ENCODE assay signal across 27 mouse cellular contexts in genomic region chr16:57155899-57156298, GRCm38 (mm10). TPM values are rescaled to one million over a fixed set of nuclear protein-coding genes. Genes with fewer than 3 reads are reported as not detected.
A peak's percentile ranks its signal among the peaks of the same experiment; 100 is the strongest.
DNase-seq lines count a peak whose midpoint lies in the region; ATAC-seq and TF ChIP-seq lines count a peak whose summit lies in the region.
"Had no signal": no experiment of that assay in that cellular context is flagged by ENCODE, and none has a peak within 500 bp of the region (broad histone marks: within the 10 kb centered on the region; RNA-seq: fewer than 3 reads in every experiment).

No protein-coding gene starts in this region.

- no peak overlapping the region for H3K4me3 ChIP-seq in liver, adult 2 months (ENCODE audit: insufficient read depth, low read depth, low read length)
- no peak overlapping the region for H3K4me3 ChIP-seq in liver, embryonic 16.5 days (ENCODE audit: low read depth, low read length)
- H3K4me3 ChIP-seq: embryonic facial prominence, embryonic 12.5 days; heart, embryonic 13.5 days; hindbrain, embryonic 12.5 days; limb, embryonic 10.5 days; midbrain, embryonic 13.5 days; neural tube, embryonic 12.5 days had no signal

- H3K79me2 ChIP-seq in liver, adult 2 months (ENCODE audit: control insufficient read depth, insufficient read depth, low read length), result peaks cover 2% of the 10 kb centered on the region; the same call in 1 of the 2 replicates

- ATAC-seq in liver, embryonic 16.5 days (ENCODE audit: low read depth), result peak; percentile 53; the same call in 1 of the 2 replicates
- ATAC-seq in monocyte, adult 5-6 weeks (replicated peaks; ENCODE audit: insufficient number of reproducible peaks, low FRiP score, low TSS enrichment, poor library complexity, severe bottlenecking), result no peak
- no peak for ATAC-seq in frontal cortex, adult (ENCODE audit: low TSS enrichment)
- ATAC-seq: midbrain, embryonic 13.5 days had no signal

- peak; percentile 25 for DNase-seq in A20 (ENCODE audit: low read depth, low spot score)
- peak; percentile 42 for DNase-seq in c-Kit-positive CD71-positive TER-119-negative erythroid progenitor cells, embryonic 14.5 days (ENCODE audit: low read depth)
- peak; percentile 33 for DNase-seq in liver, adult 2 months (ENCODE audit: extremely low read depth, low read depth, low spot score)
- no peak for DNase-seq in spleen, postnatal 10 days (ENCODE audit: low spot score in 2 of 2)
- DNase-seq: adrenal gland, postnatal 14 days; cerebellum, adult 11 months; cerebellum, postnatal 14 days; gastrocnemius, postnatal 10 days; heart, adult 18-20 months; heart, postnatal 14 days; kidney, adult 9 months; kidney, postnatal 14 days; lung, adult 2 months; lung, postnatal 14 days; right cerebral cortex, adult 18-20 months; right cerebral cortex, postnatal 4 days; thymus, adult 2 months; thymus, postnatal 4 days had no signal

- H3K36me3 ChIP-seq in liver, adult 2 months (ENCODE audit: control insufficient read depth, insufficient read depth, low read length), result peaks cover 58% of the 10 kb centered on the region
- H3K36me3 ChIP-seq in liver, embryonic 16.5 days (ENCODE audit: control insufficient read depth, insufficient read depth), result peaks cover 18% of the 10 kb centered on the region

- H3K27ac ChIP-seq in liver, adult 2 months (replicated peaks; ENCODE audit: insufficient read depth, low read depth, low read length), result peak overlapping the region; percentile 22
- H3K27ac ChIP-seq in liver, embryonic 16.5 days (ENCODE audit: low read length), result no peak overlapping the region
- H3K27ac ChIP-seq: embryonic facial prominence, embryonic 12.5 days; heart, embryonic 13.5 days; hindbrain, embryonic 12.5 days; limb, embryonic 10.5 days; midbrain, embryonic 13.5 days; neural tube, embryonic 12.5 days had no signal

- no peaks in the 10 kb centered on the region for H3K9me3 ChIP-seq in liver, embryonic 16.5 days (replicated peaks; ENCODE audit: control insufficient read depth, low read length)
- H3K9me3 ChIP-seq: embryonic facial prominence, embryonic 12.5 days; heart, embryonic 13.5 days; hindbrain, embryonic 12.5 days; limb, embryonic 10.5 days; midbrain, embryonic 13.5 days; neural tube, embryonic 12.5 days had no signal

- peaks cover 33% of the 10 kb centered on the region for H3K4me1 ChIP-seq in liver, adult 2 months (ENCODE audit: control insufficient read depth, insufficient read depth, low read length)
- peaks cover 2% of the 10 kb centered on the region for H3K4me1 ChIP-seq in liver, embryonic 16.5 days (ENCODE audit: control insufficient read depth, low read depth, low read length)
- H3K4me1 ChIP-seq: embryonic facial prominence, embryonic 12.5 days; heart, embryonic 13.5 days; hindbrain, embryonic 12.5 days; limb, embryonic 10.5 days; midbrain, embryonic 13.5 days; neural tube, embryonic 12.5 days had no signal

- TF ChIP-seq POLR2A in liver, adult 2 months (IDR thresholded peaks at IDR 0.05; ENCODE audit: extremely low read depth, insufficient read depth, low read length), result no peak

- no peak overlapping the region for H3K9ac ChIP-seq in liver, adult 2 months (ENCODE audit: low read depth, low read length)
- H3K9ac ChIP-seq in liver, embryonic 16.5 days (ENCODE audit: low read depth, low read length), result no peak overlapping the region
- H3K9ac ChIP-seq: embryonic facial prominence, embryonic 12.5 days; heart, embryonic 13.5 days; hindbrain, embryonic 12.5 days; midbrain, embryonic 13.5 days; neural tube, embryonic 12.5 days had no signal

- no peak overlapping the region; the same call in 1 of the 2 replicates for H3K4me2 ChIP-seq in liver, embryonic 16.5 days (ENCODE audit: low read depth, low read length)
- H3K4me2 ChIP-seq: embryonic facial prominence, embryonic 12.5 days; heart, embryonic 13.5 days; hindbrain, embryonic 12.5 days; midbrain, embryonic 13.5 days; neural tube, embryonic 12.5 days had no signal

- no peaks in the 10 kb centered on the region for H3K27me3 ChIP-seq in liver, adult 2 months (ENCODE audit: control insufficient read depth, insufficient read depth, low read length)
- H3K27me3 ChIP-seq in liver, embryonic 16.5 days (ENCODE audit: control insufficient read depth, insufficient read depth, low read depth, low read length), result no peaks in the 10 kb centered on the region
- H3K27me3 ChIP-seq: embryonic facial prominence, embryonic 12.5 days; heart, embryonic 13.5 days; hindbrain, embryonic 12.5 days; midbrain, embryonic 13.5 days; neural tube, embryonic 12.5 days had no signal

- no peak for TF ChIP-seq CTCF in liver, adult 2 months (IDR thresholded peaks at IDR 0.05; ENCODE audit: low read depth, low read length)

RNA-seq across cellular contexts. Expression of gene Nit2, which starts 11.2 kb away (rescaled TPM):
- 260 and 288 TPM in 2 replicates for total RNA-seq in liver, adult 2 months (2014; rRNA removed)
- 172 and 195 TPM in 2 replicates for polyA plus RNA-seq in liver, adult 2 months (2012; rRNA removed)
- polyA plus RNA-seq in liver, embryonic 16.5 days (2015; fragmentation: Nextera tagmentation; extraction: Ambion mirVana), result 47.4 and 48.0 TPM in 2 replicates
- total RNA-seq in monocyte, adult 5-6 weeks (2017), result 2.0 to 9.7 TPM (median 7.9 TPM) in 3 replicates

RNA-seq across cellular contexts. Expression of gene Tomm70a, which starts 34.4 kb away (rescaled TPM):
- total RNA-seq in liver, adult 2 months (2014; rRNA removed), result 50.0 and 62.0 TPM in 2 replicates
- polyA plus RNA-seq in liver, adult 2 months (2012; rRNA removed), result 14.2 and 17.0 TPM in 2 replicates
- 18.3 and 19.5 TPM in 2 replicates for polyA plus RNA-seq in liver, embryonic 16.5 days (2015; fragmentation: Nextera tagmentation; extraction: Ambion mirVana)
- total RNA-seq in monocyte, adult 5-6 weeks (2017), result 24.2 to 32.7 TPM (median 28.3 TPM) in 3 replicates

Comparison
In these comparisons a context has a peak if more than half of its experiments do, and no peak if none do; other contexts are left out.
1. DNase-seq: peak in A20 (single experiment), c-Kit-positive CD71-positive TER-119-negative erythroid progenitor cells, embryonic 14.5 days (single experiment) and liver, adult 2 months (single experiment); none in spleen, postnatal 10 days (0 of 2).
2. RNA of gene Nit2, which starts 11.2 kb away (total RNA-seq): 260 to 288 TPM in liver, adult 2 months; 2.0 to 9.7 TPM in monocyte, adult 5-6 weeks; every median in the first group is over 10 times any median in the second.